Mouse (Mus musculus) hindbrain, embryonic 12.5 days (tissue): ENCODE results near the gene Tbcc. TPM values are rescaled to one million over a fixed set of nuclear protein-coding genes. Genes with fewer than 3 reads are reported as not detected.

Experiments used
- ATAC-seq: fragments of 200-750 bp; cut with Nextera tagmentation; 2 replicates; pipeline ENCODE4 v1.8.0; 2017; ENCODE audit warnings: moderate TSS enrichment; ENCODE audit not compliant: low FRiP score
- H3K27ac ChIP-seq: fragments of 300-500 bp; sonication (generic); 2 replicates; pipeline ENCODE4 v1.5.1; 2016; ENCODE audit warnings: mild to moderate bottlenecking
- H3K27me3 ChIP-seq: fragments of 300-500 bp; sonication (generic); 2 replicates; pipeline ENCODE4 v1.6.1; 2016; ENCODE audit warnings: mild to moderate bottlenecking
- H3K36me3 ChIP-seq: fragments of 300-500 bp; sonication (generic); 2 replicates; pipeline ENCODE4 v1.6.1; 2016; ENCODE audit warnings: mild to moderate bottlenecking
- H3K4me1 ChIP-seq: fragments of 300-500 bp; sonication (generic); 2 replicates; pipeline ENCODE4 v1.6.1; 2016
- H3K4me2 ChIP-seq: fragments of 300-500 bp; sonication (generic); replicated peaks from 2 replicates; pipeline ENCODE4 v1.6.1; 2016; ENCODE audit warnings: mild to moderate bottlenecking
- H3K4me3 ChIP-seq: fragments of 300-500 bp; sonication (generic); 2 replicates; pipeline ENCODE4 v1.5.1; 2016; ENCODE audit warnings: mild to moderate bottlenecking
- H3K9ac ChIP-seq: fragments of 300-500 bp; sonication (generic); 2 replicates; pipeline ENCODE4 v1.6.1; 2016; ENCODE audit warnings: mild to moderate bottlenecking, moderate library complexity
- H3K9me3 ChIP-seq: fragments of 300-500 bp; sonication (generic); replicated peaks from 2 replicates; pipeline ENCODE4 v1.6.1; 2016; ENCODE audit warnings: mild to moderate bottlenecking
- WGBS: fragments of 180-500 bp; shearing (Covaris S2); methylation state at CpG from one replicate; pipeline ENCODE4 v1.1.7; 2016; 5-methylcytosine and 5-hydroxymethylcytosine counted together
- polyA plus RNA-seq: library from polyadenylated mRNA; unstranded; fragments of >200 nt; fragmentation: Nextera tagmentation; extraction: Ambion mirVana; gene quantifications from 2 replicates; pipeline ENCODE4 v1.2.1, GENCODE M21; 2016

The Tbcc gene
- polyA plus RNA-seq, 1 experiment from 2014 or later = 74.5 TPM

DNA sequence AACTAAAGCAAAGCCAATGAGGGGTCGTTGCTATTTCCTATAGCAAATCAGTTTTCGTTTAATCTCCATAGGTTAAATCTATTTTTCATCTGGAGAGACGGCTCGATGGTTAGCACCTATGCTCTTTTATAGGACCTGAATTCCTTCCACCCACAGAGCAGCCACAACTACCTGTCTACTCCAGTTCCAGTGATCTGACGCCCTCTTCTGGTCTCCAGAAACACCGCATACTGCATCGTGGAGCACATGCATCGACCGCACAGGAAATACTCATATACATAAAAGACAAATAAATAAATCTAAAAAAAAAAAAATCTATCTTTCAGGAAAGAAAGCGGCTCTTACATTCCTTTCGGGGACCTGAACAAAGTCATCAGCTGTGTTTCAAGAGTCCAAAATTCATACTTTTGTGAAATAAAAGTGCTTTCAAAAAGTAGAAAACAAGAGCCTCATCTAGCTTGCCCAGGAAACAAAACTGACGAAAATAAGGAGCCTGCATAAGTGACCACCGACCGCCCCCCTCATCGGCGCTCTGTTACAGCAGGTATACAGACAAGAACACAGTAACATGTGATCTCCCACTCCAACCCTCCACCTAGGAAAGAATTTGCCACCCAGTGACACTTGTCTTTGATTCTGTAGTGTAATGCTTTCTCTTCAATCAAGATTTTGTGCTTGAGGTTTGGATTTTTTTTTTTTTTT is 1.8 kb upstream of the Tbcc start:
- peaks cover 4% of the 10 kb centered on the region; the same call in 1 of the 2 replicates for H3K36me3 ChIP-seq
- peak overlapping the region; percentile 94 for H3K4me3 ChIP-seq
- H3K9me3 ChIP-seq = no peaks in the 10 kb centered on the region
- peak overlapping the region; percentile 87 for H3K4me2 ChIP-seq
- whole genome bisulfite sequencing = 36% methylated on average over 16 of the region's 16 CpGs
- H3K27ac ChIP-seq = peak overlapping the region; percentile 97
- H3K9ac ChIP-seq = peak overlapping the region; percentile 78
- no peaks in the 10 kb centered on the region for H3K27me3 ChIP-seq
- ATAC-seq = no peak
- peaks cover 36% of the 10 kb centered on the region for H3K4me1 ChIP-seq

DNA sequence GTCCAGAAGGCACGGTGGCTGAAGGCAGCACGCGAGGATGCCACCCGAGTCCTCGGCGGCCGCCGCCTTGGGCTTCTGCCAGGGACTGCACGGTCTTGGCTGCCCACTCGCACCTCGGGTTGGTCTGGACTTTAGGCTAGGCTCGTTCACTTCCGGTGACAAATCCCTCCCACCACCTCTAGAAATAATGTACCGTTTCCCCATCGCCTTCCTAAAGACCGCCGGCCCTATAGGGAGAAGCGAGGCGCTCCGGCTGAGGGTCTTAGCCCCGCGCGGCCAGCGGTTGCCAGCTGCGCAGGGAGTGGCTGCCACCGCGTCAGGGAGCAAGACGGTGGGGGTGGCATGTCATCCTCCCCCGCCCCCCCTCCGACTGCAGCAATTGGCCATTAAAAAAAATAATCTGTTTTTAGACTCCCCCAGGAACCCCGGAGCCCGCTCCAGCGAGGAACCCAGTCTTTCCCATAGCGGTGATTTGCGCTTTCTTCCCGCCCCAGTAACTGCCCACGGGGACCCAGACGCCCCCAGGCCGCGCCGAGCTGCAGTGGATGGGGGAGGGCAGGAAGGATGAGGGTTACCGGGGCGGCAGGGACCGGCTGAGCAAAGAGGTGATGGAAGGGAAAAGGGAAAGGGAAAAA is 917 bp upstream of the Tbcc start:
- peak overlapping the region; percentile 78 for H3K9ac ChIP-seq
- no peaks in the 10 kb centered on the region for H3K27me3 ChIP-seq
- peak overlapping the region; percentile 94 for H3K4me3 ChIP-seq
- peaks cover 39% of the 10 kb centered on the region for H3K4me1 ChIP-seq
- H3K27ac ChIP-seq = peak overlapping the region; percentile 97
- H3K9me3 ChIP-seq = no peaks in the 10 kb centered on the region
- H3K4me2 ChIP-seq = peak overlapping the region; percentile 87
- peaks cover 7% of the 10 kb centered on the region; the same call in 1 of the 2 replicates for H3K36me3 ChIP-seq
- under 1% methylated on average over 44 of the region's 44 CpGs for WGBS
- peak; percentile 72 for ATAC-seq

DNA sequence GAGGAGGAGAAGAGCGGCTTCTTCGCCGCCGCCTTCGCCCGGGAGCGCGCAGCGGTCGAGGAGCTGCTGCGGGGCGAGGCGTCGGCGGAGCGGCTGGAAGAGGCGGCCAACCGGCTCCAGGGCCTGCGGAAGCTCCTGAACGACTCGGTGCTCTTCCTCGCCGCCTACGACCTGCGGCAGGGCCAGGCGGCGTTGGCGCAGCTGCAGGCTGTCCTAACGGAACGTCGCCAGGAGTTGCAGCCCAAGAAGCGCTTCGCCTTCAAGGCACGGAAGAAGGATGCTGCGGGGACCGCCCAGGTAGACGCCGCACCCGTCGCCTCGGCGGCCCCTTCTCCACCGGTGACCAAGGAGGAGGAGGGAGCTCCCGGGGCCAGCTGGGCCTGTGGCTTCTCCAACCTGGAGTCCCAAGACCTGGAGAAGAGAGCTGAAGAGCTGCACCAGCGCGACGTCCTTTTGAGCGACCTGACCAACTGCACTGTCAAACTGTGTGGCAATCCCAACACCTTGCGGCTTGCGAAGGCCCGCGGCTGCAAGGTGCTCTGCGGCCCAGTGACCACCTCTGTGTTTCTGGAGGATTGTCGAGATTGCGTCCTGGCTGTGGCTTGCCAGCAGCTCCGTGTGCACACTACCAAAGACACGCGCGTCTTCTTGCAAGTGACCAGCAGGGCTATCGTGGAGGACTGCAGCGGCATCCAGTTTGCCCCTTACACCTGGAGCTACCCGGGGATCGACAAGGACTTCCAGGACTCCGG is 535 bp downstream of the Tbcc start:
- H3K4me2 ChIP-seq = peak overlapping the region; percentile 98
- no peaks in the 10 kb centered on the region for H3K27me3 ChIP-seq
- H3K36me3 ChIP-seq = peaks cover 7% of the 10 kb centered on the region; the same call in 1 of the 2 replicates
- H3K9ac ChIP-seq = peak overlapping the region; percentile 92
- no peak; the same call in none of the 2 replicates for ATAC-seq
- H3K4me1 ChIP-seq = peaks cover 35% of the 10 kb centered on the region
- H3K27ac ChIP-seq = peak overlapping the region; percentile 92
- WGBS = 2% methylated on average over 62 of the region's 64 CpGs
- H3K9me3 ChIP-seq = no peaks in the 10 kb centered on the region
- H3K4me3 ChIP-seq = peak overlapping the region; percentile 94

DNA sequence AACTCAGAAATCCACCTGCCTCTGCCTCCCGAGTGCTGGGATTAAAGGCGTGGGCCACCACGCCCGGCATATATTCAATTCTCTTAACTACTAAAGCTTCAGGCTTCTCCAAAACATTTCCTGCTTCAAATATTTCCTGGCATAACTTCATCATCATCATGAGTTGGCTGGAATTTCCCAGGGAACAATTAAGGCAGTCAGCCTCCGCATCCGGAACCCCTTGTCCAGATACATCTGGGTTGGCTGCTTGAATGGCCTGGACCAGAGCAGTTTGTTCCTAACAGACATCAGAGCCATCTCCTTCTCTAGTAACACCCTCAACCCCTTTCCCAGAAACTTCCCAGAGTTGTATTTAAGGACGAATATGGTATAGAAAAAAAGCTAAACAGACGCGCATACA is 4.9 kb downstream of the Tbcc start:
- WGBS = 95% methylated on average over 9 of the region's 9 CpGs
- Histone ChIP-seq H3K4me3 (no peak overlapping the region), H3K9me3 (no peaks in the 10 kb centered on the region), H3K4me1 (peaks cover 32% of the 10 kb centered on the region), H3K36me3 (peaks cover 7% of the 10 kb centered on the region; the same call in 1 of the 2 replicates), H3K4me2 (no peak overlapping the region), H3K27me3 (no peaks in the 10 kb centered on the region), H3K9ac (no peak overlapping the region), H3K27ac (no peak overlapping the region)
- no peak for ATAC-seq

DNA sequence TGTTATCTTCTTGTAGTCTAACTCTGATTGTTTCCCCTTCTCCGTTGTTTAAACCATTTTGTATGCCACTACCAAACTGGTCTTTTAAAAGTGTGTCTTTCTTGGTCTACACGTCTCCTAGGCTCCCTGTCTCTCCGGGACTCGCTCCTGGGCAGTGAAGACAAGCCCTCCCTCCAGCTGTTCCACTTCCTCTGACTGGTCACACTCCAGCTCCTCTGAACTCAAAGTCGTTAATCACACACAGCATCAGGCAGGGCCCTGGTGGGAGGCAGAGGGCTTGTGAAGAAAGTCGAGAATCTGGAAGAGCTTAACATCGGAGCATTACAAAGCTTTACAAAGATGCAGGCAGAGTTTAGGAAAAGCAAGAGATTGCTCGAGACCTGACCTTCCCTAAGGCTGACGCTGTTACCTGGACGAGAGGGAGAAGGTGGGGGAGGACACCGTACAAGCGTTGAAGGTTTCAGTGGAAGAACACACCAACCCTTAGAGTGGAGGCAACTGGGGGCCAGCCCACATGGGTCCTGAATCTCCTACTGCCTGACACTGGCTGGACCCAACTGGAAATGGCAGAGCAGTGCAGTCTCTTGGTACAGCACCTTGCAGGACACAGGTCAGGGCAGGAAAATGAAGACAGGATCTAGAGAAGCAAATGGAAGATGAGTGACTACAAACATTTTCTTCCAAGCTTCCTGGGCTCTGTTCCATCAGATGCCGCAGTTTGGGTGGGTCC is 6.9 kb downstream of the Tbcc start:
- Histone ChIP-seq H3K36me3 (peaks cover 4% of the 10 kb centered on the region; the same call in 1 of the 2 replicates), H3K4me1 (peaks cover 20% of the 10 kb centered on the region), H3K27me3 (no peaks in the 10 kb centered on the region), H3K9me3 (no peaks in the 10 kb centered on the region), H3K4me3 (no peak overlapping the region), H3K9ac (no peak overlapping the region), H3K27ac (no peak overlapping the region; the same call in 1 of the 2 replicates), H3K4me2 (no peak overlapping the region)
- 46% methylated on average over 13 of the region's 13 CpGs for WGBS
- ATAC-seq = no peak

DNA sequence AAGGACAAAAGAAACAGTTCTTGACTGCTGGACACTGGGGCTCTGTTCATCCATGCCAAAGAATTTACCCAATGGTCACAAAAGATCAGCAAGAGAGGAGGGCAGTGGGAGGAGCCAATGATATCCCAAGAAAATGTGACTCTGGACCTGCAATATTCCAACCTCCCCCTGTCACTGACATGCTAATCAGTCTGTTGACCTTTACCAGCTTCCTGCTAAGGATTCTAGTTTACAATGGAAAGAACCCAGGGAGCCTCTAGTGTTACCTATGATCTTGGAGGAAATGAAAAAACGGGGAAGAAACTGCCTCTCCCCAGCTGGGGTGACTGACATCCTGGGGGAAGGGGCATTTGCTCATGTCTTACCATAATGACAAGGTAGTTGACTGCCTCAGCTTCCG is 10.5 kb downstream of the Tbcc start:
- 57% methylated on average over 2 of the region's 2 CpGs for WGBS
- Histone ChIP-seq H3K4me3 (no peak overlapping the region), H3K36me3 (no peaks in the 10 kb centered on the region), H3K9me3 (no peaks in the 10 kb centered on the region), H3K27ac (no peak overlapping the region), H3K4me1 (peaks cover 4% of the 10 kb centered on the region; the same call in 1 of the 2 replicates), H3K27me3 (no peaks in the 10 kb centered on the region), H3K4me2 (no peak overlapping the region), H3K9ac (no peak overlapping the region)
- no peak for ATAC-seq

DNA sequence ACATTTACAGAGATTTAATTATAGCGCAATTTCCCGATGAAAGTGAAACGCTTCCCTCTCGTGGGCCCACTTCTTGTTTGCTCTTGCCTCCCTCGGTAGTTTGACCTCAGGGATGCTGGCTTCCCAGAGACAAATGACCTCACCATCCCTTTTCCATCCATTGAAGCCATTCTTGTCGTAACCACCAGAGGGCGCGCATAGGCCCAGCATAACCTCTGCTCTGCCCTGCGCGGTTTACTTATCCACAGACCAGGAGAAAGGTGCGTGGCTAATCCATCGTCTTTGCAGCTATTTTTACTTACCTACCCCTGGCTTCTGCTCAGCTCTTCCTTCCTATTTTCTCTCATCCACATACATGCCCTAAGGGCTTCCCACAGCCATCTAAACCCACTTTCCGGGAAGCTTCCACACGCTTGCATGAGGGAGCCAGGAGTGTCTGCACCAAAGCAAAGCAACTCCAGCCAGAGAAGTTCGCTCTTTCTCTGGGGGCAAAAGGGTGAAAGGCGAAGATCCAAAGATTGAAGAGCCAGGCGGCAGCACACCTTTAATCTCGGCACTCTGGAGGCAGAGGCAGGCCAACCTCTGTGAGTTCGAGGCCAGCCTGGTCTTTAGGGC is 13.5 kb downstream of the Tbcc start:
- no peak overlapping the region for H3K4me3 ChIP-seq
- no peaks in the 10 kb centered on the region for H3K27me3 ChIP-seq
- H3K9ac ChIP-seq = peak overlapping the region; percentile 35; the same call in 1 of the 2 replicates
- H3K4me2 ChIP-seq = no peak overlapping the region
- no peaks in the 10 kb centered on the region; the same call in 1 of the 2 replicates for H3K9me3 ChIP-seq
- H3K36me3 ChIP-seq = no peaks in the 10 kb centered on the region
- whole genome bisulfite sequencing = 22% methylated on average over 19 of the region's 19 CpGs
- ATAC-seq = peak; percentile 61; the same call in 1 of the 2 replicates
- no peaks in the 10 kb centered on the region for H3K4me1 ChIP-seq
- no peak overlapping the region for H3K27ac ChIP-seq

DNA sequence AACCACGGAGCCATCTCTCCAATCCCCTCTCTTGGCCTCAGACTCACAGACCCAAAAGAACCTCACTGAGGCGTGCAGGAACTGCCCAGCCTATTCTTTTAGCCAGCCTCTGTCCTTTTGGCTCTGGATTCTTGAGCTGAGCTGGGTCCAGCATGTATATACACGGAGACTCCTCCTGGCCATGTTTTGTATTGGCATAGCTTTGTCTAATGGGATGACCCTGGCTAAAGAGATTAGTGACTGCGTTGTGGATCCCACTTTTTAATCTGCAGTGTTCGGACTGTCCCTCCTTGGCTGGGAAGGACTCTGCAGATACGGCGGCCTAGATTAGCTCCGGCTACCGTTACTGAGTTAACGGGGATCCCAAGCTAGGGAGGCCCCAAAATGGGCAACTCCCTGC is 19.7 kb downstream of the Tbcc start, which contains the start of gene Prph2:
Gene Prph2 (plus strand): TSS at position 274 of the 400 bp plus-strand sequence.
- Histone ChIP-seq H3K27me3 (no peaks in the 10 kb centered on the region), H3K27ac (no peak within 1 kb of the TSS), H3K36me3 (no peaks in the 10 kb centered on the region), H3K9me3 (no peaks in the 10 kb centered on the region; the same call in 1 of the 2 replicates), H3K4me1 (peaks cover 6% of the 10 kb centered on the region; the same call in 1 of the 2 replicates), H3K4me3 (no peak within 1 kb of the TSS), H3K4me2 (no peak within 1 kb of the TSS), H3K9ac (no peak within 1 kb of the TSS)
- 89% methylated on average over 10 of the region's 10 CpGs for WGBS
- ATAC-seq = no peak

DNA sequence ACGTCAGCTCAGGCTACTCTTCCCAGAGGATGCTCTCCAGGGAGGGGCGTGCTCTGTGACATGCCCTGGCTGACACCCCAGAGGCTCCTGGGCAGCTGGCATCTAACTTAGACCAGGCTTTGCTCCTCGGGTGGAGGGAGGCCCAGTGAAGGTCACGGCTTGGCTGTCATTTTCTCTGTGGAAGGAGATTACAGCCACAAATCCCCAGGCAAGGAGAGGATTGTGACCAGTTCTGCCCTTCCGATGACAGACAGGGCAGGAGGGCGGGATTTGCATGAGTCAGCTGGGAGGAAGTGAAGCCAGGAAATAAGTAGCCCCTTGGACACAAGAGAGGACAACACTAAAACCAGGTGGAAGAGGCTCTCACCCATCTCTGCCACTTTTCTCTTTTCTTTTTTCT is 21.8 kb downstream of the Tbcc start:
- H3K9me3 ChIP-seq = no peaks in the 10 kb centered on the region; the same call in 1 of the 2 replicates
- ATAC-seq = no peak
- 44% methylated on average over 6 of the region's 6 CpGs for WGBS
- no peak overlapping the region for H3K9ac ChIP-seq
- H3K4me3 ChIP-seq = no peak overlapping the region
- no peaks in the 10 kb centered on the region for H3K27me3 ChIP-seq
- no peaks in the 10 kb centered on the region for H3K36me3 ChIP-seq
- peaks cover 6% of the 10 kb centered on the region; the same call in 1 of the 2 replicates for H3K4me1 ChIP-seq
- H3K27ac ChIP-seq = no peak overlapping the region
- H3K4me2 ChIP-seq = no peak overlapping the region

DNA sequence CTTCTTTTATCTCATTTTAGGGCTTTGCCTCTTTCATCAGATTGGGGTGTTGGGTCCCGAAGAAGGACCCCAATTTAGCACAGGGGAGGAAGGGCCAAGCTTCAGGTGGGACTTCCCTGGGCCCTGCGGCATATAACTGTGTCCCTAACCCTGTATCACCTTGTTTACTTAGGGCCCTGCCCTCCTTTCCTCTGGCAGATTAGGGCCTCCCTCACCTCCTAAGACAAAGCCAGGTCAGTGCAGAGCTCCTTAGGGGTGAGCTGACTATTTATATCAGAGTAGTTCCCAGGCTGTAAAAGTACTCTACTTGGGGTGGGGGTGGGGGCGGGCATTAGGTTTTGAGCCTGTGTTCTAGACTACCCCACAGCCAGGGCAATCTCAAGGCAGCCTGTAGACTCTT is 24.6 kb downstream of the Tbcc start:
- Histone ChIP-seq H3K27ac (no peak overlapping the region), H3K4me2 (no peak overlapping the region), H3K36me3 (no peaks in the 10 kb centered on the region), H3K9ac (no peak overlapping the region), H3K9me3 (no peaks in the 10 kb centered on the region), H3K4me1 (peaks cover 16% of the 10 kb centered on the region; the same call in 1 of the 2 replicates), H3K27me3 (no peaks in the 10 kb centered on the region), H3K4me3 (no peak overlapping the region)
- WGBS = 64% methylated on average over 3 of the region's 3 CpGs
- no peak for ATAC-seq

DNA sequence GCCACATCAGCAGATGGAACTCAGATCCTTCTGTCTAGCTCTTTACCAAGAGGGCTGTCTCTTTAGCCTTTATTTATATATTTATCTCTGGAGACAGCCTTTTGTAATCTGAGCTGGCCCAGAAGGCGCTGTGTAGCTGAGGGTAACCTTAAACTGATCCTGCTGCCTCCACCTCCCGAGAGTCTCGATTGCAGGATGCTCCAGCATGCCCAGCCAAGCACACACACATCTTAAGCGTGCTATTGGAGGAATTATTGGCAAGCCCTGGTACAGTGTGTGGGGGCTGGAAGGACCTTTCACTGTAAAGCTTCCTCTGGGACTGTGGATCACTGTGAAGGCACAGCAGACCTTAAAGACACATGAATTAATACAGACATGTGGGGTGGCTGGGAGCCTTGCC is 28.5 kb downstream of the Tbcc start:
- Histone ChIP-seq H3K36me3 (no peaks in the 10 kb centered on the region), H3K27me3 (no peaks in the 10 kb centered on the region), H3K9me3 (no peaks in the 10 kb centered on the region), H3K4me3 (no peak overlapping the region), H3K27ac (no peak overlapping the region), H3K9ac (no peak overlapping the region; the same call in 1 of the 2 replicates), H3K4me1 (0 out of 2 replicates have a peak, but pooled peaks cover 10% of the 10 kb centered on the region), H3K4me2 (no peak overlapping the region)
- ATAC-seq = no peak
- WGBS = 51% methylated on average over 4 of the region's 4 CpGs
